In genomic region chr13:21755707-21756106, GRCm38 (mm10) we compare ENCODE assay signal across 13 mouse cellular contexts. TPM values are rescaled to one million over a fixed set of nuclear protein-coding genes. Genes with fewer than 3 reads are reported as not detected.
DNase-seq lines count a peak whose midpoint lies in the region; ATAC-seq lines count a peak whose summit lies in the region.
"Had no signal": no experiment of that assay in that cellular context is flagged by ENCODE, and none has a peak within 500 bp of the region (broad histone marks: within the 10 kb centered on the region; RNA-seq: fewer than 3 reads in every experiment).

No protein-coding gene starts in this region.

- H3K9ac ChIP-seq in heart, embryonic 16.5 days (ENCODE audit: low read length): no peak overlapping the region; the same call in 1 of the 2 replicates
- H3K9ac ChIP-seq in heart, embryonic 12.5 days: no peak overlapping the region
- H3K9ac ChIP-seq in lung, embryonic 16.5 days (ENCODE audit: low read length): no peak overlapping the region
- no peak overlapping the region for H3K9ac ChIP-seq in embryonic facial prominence, embryonic 13.5 days
- peak overlapping the region; percentile 48 for H3K9ac ChIP-seq in liver, embryonic 15.5 days

- H3K4me2 ChIP-seq in heart, embryonic 16.5 days (ENCODE audit: low read depth, low read length): peak overlapping the region; percentile 47
- no peak overlapping the region for H3K4me2 ChIP-seq in heart, embryonic 12.5 days
- peak overlapping the region; percentile 22; the same call in 1 of the 2 replicates for H3K4me2 ChIP-seq in lung, embryonic 16.5 days (ENCODE audit: low read depth, low read length)
- peak overlapping the region; percentile 77 for H3K4me2 ChIP-seq in embryonic facial prominence, embryonic 13.5 days
- peak overlapping the region; percentile 68 for H3K4me2 ChIP-seq in liver, embryonic 15.5 days

- no peak for DNase-seq in lung, postnatal 14 days
- DNase-seq in frontal cortex, postnatal 10 days (ENCODE audit: low spot score in 2 of 2): no peak
- DNase-seq in adrenal gland, postnatal 14 days: no peak
- DNase-seq: cerebellum, postnatal 10 days; gastrocnemius, postnatal 25 days; left cerebral cortex, postnatal 4 days; right cerebral cortex, postnatal 14 days had no signal

- H3K27me3 ChIP-seq in heart, embryonic 16.5 days (ENCODE audit: control insufficient read depth, insufficient read depth, low read length): no peaks in the 10 kb centered on the region
- no peaks in the 10 kb centered on the region for H3K27me3 ChIP-seq in heart, embryonic 12.5 days (replicated peaks)
- H3K27me3 ChIP-seq in lung, embryonic 16.5 days (ENCODE audit: control insufficient read depth, insufficient read depth, low read depth, low read length): no peaks in the 10 kb centered on the region
- H3K27me3 ChIP-seq in embryonic facial prominence, embryonic 13.5 days: no peaks in the 10 kb centered on the region
- no peaks in the 10 kb centered on the region for H3K27me3 ChIP-seq in liver, embryonic 15.5 days

- ATAC-seq in heart, embryonic 16.5 days (replicated peaks; ENCODE audit: extremely low read depth, insufficient read depth, low FRiP score): no peak
- ATAC-seq in heart, embryonic 12.5 days (ENCODE audit: insufficient number of reproducible peaks, low FRiP score): no peak
- no peak for ATAC-seq in lung, embryonic 16.5 days (ENCODE audit: low read depth)
- no peak for ATAC-seq in embryonic facial prominence, embryonic 13.5 days (ENCODE audit: insufficient number of reproducible peaks, insufficient read depth, low FRiP score, low TSS enrichment, low read depth)
- ATAC-seq in liver, embryonic 15.5 days (ENCODE audit: insufficient read depth): no peak

- H3K4me3 ChIP-seq in heart, embryonic 16.5 days (ENCODE audit: low read length): no peak overlapping the region
- H3K4me3 ChIP-seq in heart, embryonic 12.5 days: no peak overlapping the region
- H3K4me3 ChIP-seq in lung, embryonic 16.5 days (ENCODE audit: low read length): no peak overlapping the region
- no peak overlapping the region for H3K4me3 ChIP-seq in embryonic facial prominence, embryonic 13.5 days
- peak overlapping the region; percentile 49 for H3K4me3 ChIP-seq in liver, embryonic 15.5 days (replicated peaks)

- H3K36me3 ChIP-seq in heart, embryonic 16.5 days (ENCODE audit: control insufficient read depth, insufficient read depth): no peaks in the 10 kb centered on the region
- no peaks in the 10 kb centered on the region for H3K36me3 ChIP-seq in heart, embryonic 12.5 days
- H3K36me3 ChIP-seq in lung, embryonic 16.5 days (ENCODE audit: control insufficient read depth, insufficient read depth, low read length): no peaks in the 10 kb centered on the region
- no peaks in the 10 kb centered on the region for H3K36me3 ChIP-seq in embryonic facial prominence, embryonic 13.5 days
- H3K36me3 ChIP-seq in liver, embryonic 15.5 days (replicated peaks): 0 out of 2 replicates have a peak, but pooled peaks cover 2% of the 10 kb centered on the region

- no peaks in the 10 kb centered on the region for H3K9me3 ChIP-seq in heart, embryonic 16.5 days (replicated peaks; ENCODE audit: control insufficient read depth, low read length)
- H3K9me3 ChIP-seq in heart, embryonic 12.5 days (replicated peaks): no peaks in the 10 kb centered on the region
- H3K9me3 ChIP-seq in lung, embryonic 16.5 days (ENCODE audit: control insufficient read depth, low read length): no peaks in the 10 kb centered on the region
- no peaks in the 10 kb centered on the region for H3K9me3 ChIP-seq in embryonic facial prominence, embryonic 13.5 days
- no peaks in the 10 kb centered on the region for H3K9me3 ChIP-seq in liver, embryonic 15.5 days (replicated peaks)

- no peak overlapping the region for H3K27ac ChIP-seq in heart, embryonic 16.5 days (ENCODE audit: low read length)
- H3K27ac ChIP-seq in heart, embryonic 12.5 days (ENCODE audit: poor library complexity, severe bottlenecking): no peak overlapping the region
- no peak overlapping the region for H3K27ac ChIP-seq in lung, embryonic 16.5 days (ENCODE audit: low read length)
- no peak overlapping the region for H3K27ac ChIP-seq in embryonic facial prominence, embryonic 13.5 days
- H3K27ac ChIP-seq in liver, embryonic 15.5 days (replicated peaks): peak overlapping the region; percentile 99

- WGBS in heart, embryonic 16.5 days: 69% methylated on average over 1 of the region's 1 CpGs
- WGBS in heart, embryonic 12.5 days: 92% methylated on average over 1 of the region's 1 CpGs
- WGBS in lung, embryonic 16.5 days: 49% methylated on average over 1 of the region's 1 CpGs
- WGBS in embryonic facial prominence, embryonic 13.5 days: 67% methylated on average over 1 of the region's 1 CpGs
- WGBS in liver, embryonic 15.5 days (ENCODE audit: insufficient replicate concordance): 77% methylated on average over 1 of the region's 1 CpGs

- peaks cover 13% of the 10 kb centered on the region for H3K4me1 ChIP-seq in heart, embryonic 16.5 days (ENCODE audit: control insufficient read depth, insufficient read depth, low read length)
- H3K4me1 ChIP-seq in heart, embryonic 12.5 days (replicated peaks): peaks cover 9% of the 10 kb centered on the region
- H3K4me1 ChIP-seq in lung, embryonic 16.5 days (replicated peaks; ENCODE audit: control insufficient read depth, insufficient read depth, low read length): peaks cover 6% of the 10 kb centered on the region; the same call in 1 of the 2 replicates
- H3K4me1 ChIP-seq in embryonic facial prominence, embryonic 13.5 days: peaks cover 11% of the 10 kb centered on the region
- peaks cover 30% of the 10 kb centered on the region for H3K4me1 ChIP-seq in liver, embryonic 15.5 days (replicated peaks)

RNA-seq across cellular contexts. Expression of gene Hist1h2bn, which starts 1.8 kb away (rescaled TPM):
- 0.88 and 1.6 TPM in 2 replicates for polyA plus RNA-seq in heart, embryonic 16.5 days (2015; fragmentation: Nextera tagmentation; extraction: Ambion mirVana)
- 1.1 and 2.1 TPM in 2 replicates for polyA plus RNA-seq in heart, embryonic 12.5 days (2016; fragmentation: Nextera tagmentation; extraction: Ambion mirVana)
- 5.8 and 7.8 TPM in 2 replicates for polyA plus RNA-seq in lung, embryonic 16.5 days (2015; fragmentation: Nextera tagmentation; extraction: Ambion mirVana)
- 6.2 and 6.6 TPM in 2 replicates for polyA plus RNA-seq in embryonic facial prominence, embryonic 13.5 days (2015; fragmentation: Nextera tagmentation; extraction: Ambion mirVana)
- 7.6 and 11.2 TPM in 2 replicates for polyA plus RNA-seq in liver, embryonic 15.5 days (2015; fragmentation: Nextera tagmentation; extraction: Ambion mirVana)
- 127 and 142 TPM in 2 replicates for total RNA-seq in adrenal gland, postnatal 14 days (2021)

RNA-seq across cellular contexts. Expression of gene Hist1h2ak, which starts 2.1 kb away (rescaled TPM):
- 9.3 and 10.0 TPM in 2 replicates for polyA plus RNA-seq in heart, embryonic 16.5 days (2015; fragmentation: Nextera tagmentation; extraction: Ambion mirVana)
- 7.0 and 11.4 TPM in 2 replicates for polyA plus RNA-seq in heart, embryonic 12.5 days (2016; fragmentation: Nextera tagmentation; extraction: Ambion mirVana)
- polyA plus RNA-seq in lung, embryonic 16.5 days (2015; fragmentation: Nextera tagmentation; extraction: Ambion mirVana): 31.5 and 35.8 TPM in 2 replicates
- 33.2 and 47.8 TPM in 2 replicates for polyA plus RNA-seq in embryonic facial prominence, embryonic 13.5 days (2015; fragmentation: Nextera tagmentation; extraction: Ambion mirVana)
- 40.7 and 47.8 TPM in 2 replicates for polyA plus RNA-seq in liver, embryonic 15.5 days (2015; fragmentation: Nextera tagmentation; extraction: Ambion mirVana)
- total RNA-seq in adrenal gland, postnatal 14 days (2021): 72.0 and 91.7 TPM in 2 replicates

RNA-seq across cellular contexts. Expression of gene Hist1h4k, which starts 5.4 kb away (rescaled TPM):
- polyA plus RNA-seq in heart, embryonic 16.5 days (2015; fragmentation: Nextera tagmentation; extraction: Ambion mirVana): 1.9 TPM in 1 of 2 replicates, not detected in the other
- polyA plus RNA-seq in heart, embryonic 12.5 days (2016; fragmentation: Nextera tagmentation; extraction: Ambion mirVana): 0.80 TPM in 1 of 2 replicates, not detected in the other
- 2.0 and 5.4 TPM in 2 replicates for polyA plus RNA-seq in lung, embryonic 16.5 days (2015; fragmentation: Nextera tagmentation; extraction: Ambion mirVana)
- polyA plus RNA-seq in embryonic facial prominence, embryonic 13.5 days (2015; fragmentation: Nextera tagmentation; extraction: Ambion mirVana): 3.0 and 6.7 TPM in 2 replicates
- polyA plus RNA-seq in liver, embryonic 15.5 days (2015; fragmentation: Nextera tagmentation; extraction: Ambion mirVana): 4.0 and 6.0 TPM in 2 replicates
- total RNA-seq in adrenal gland, postnatal 14 days (2021): 468 and 533 TPM in 2 replicates
- polyA plus RNA-seq: neural tube, embryonic 14.5 days had no signal

RNA-seq across cellular contexts. Expression of gene Hist1h4j, which starts 20.8 kb away (rescaled TPM):
- polyA plus RNA-seq in heart, embryonic 16.5 days (2015; fragmentation: Nextera tagmentation; extraction: Ambion mirVana): 0.51 and 0.67 TPM in 2 replicates
- 0.31 and 0.68 TPM in 2 replicates for polyA plus RNA-seq in heart, embryonic 12.5 days (2016; fragmentation: Nextera tagmentation; extraction: Ambion mirVana)
- 1.3 and 1.4 TPM in 2 replicates for polyA plus RNA-seq in lung, embryonic 16.5 days (2015; fragmentation: Nextera tagmentation; extraction: Ambion mirVana)
- 1.0 and 2.2 TPM in 2 replicates for polyA plus RNA-seq in embryonic facial prominence, embryonic 13.5 days (2015; fragmentation: Nextera tagmentation; extraction: Ambion mirVana)
- 0.86 and 0.88 TPM in 2 replicates for polyA plus RNA-seq in liver, embryonic 15.5 days (2015; fragmentation: Nextera tagmentation; extraction: Ambion mirVana)
- total RNA-seq in adrenal gland, postnatal 14 days (2021): 35.2 and 49.4 TPM in 2 replicates

RNA-seq across cellular contexts. Expression of gene Hist1h1b, which starts 24.7 kb away (rescaled TPM):
- 8.6 and 9.8 TPM in 2 replicates for polyA plus RNA-seq in heart, embryonic 16.5 days (2015; fragmentation: Nextera tagmentation; extraction: Ambion mirVana)
- 12.4 and 12.5 TPM in 2 replicates for polyA plus RNA-seq in heart, embryonic 12.5 days (2016; fragmentation: Nextera tagmentation; extraction: Ambion mirVana)
- polyA plus RNA-seq in lung, embryonic 16.5 days (2015; fragmentation: Nextera tagmentation; extraction: Ambion mirVana): 23.4 and 24.2 TPM in 2 replicates
- 30.2 and 32.9 TPM in 2 replicates for polyA plus RNA-seq in embryonic facial prominence, embryonic 13.5 days (2015; fragmentation: Nextera tagmentation; extraction: Ambion mirVana)
- 32.9 and 34.2 TPM in 2 replicates for polyA plus RNA-seq in liver, embryonic 15.5 days (2015; fragmentation: Nextera tagmentation; extraction: Ambion mirVana)
- total RNA-seq in adrenal gland, postnatal 14 days (2021): 129 and 152 TPM in 2 replicates
